In genomic region chr15:25302671-25303294, GRCm38 (mm10) we compare ENCODE assay signal across 12 mouse cellular contexts.
DNase-seq lines count a peak whose midpoint lies in the region; TF ChIP-seq lines count a peak whose summit lies in the region.
"Had no signal": no experiment of that assay in that cellular context is flagged by ENCODE, and none has a peak within 500 bp of the region (broad histone marks: within the 10 kb centered on the region; RNA-seq: fewer than 3 reads in every experiment).

No protein-coding gene starts in this region.

- no peak for TF ChIP-seq CTCF in brain, embryonic 14.5 days (IDR thresholded peaks at IDR 0.05; ENCODE audit: borderline replicate concordance, extremely low read depth, insufficient read depth, insufficient read length)

- H3K27me3 ChIP-seq in myocyte (ENCODE audit: control insufficient read depth, insufficient read depth, insufficient read length) = no peaks in the 10 kb centered on the region
- H3K27me3 ChIP-seq: limb, embryonic 15.5 days had no signal

- TF ChIP-seq POLR2A in brain, embryonic 14.5 days (IDR thresholded peaks at IDR 0.05; ENCODE audit: borderline replicate concordance, extremely low read depth, insufficient read depth, insufficient read length, poor library complexity, severe bottlenecking) = no peak
- no peak for TF ChIP-seq POLR2A in myocyte (IDR thresholded peaks at IDR 0.05; ENCODE audit: insufficient read length, low read depth)

- H3K79me2 ChIP-seq in myocyte (ENCODE audit: control insufficient read depth, insufficient read depth) = no peaks in the 10 kb centered on the region

- peak overlapping the region; percentile 83 for H3K4me2 ChIP-seq in myocyte (ENCODE audit: low read depth)
- H3K4me2 ChIP-seq: limb, embryonic 15.5 days; midbrain, embryonic 11.5 days had no signal

- H3ac ChIP-seq in myocyte (ENCODE audit: control insufficient read depth, insufficient read length) = no peak overlapping the region

- intact Hi-C loops in heart, postnatal 25 days (cut with DNase I) = no loop called here

- H3K4me3 ChIP-seq in myocyte = no peak overlapping the region
- H3K4me3 ChIP-seq: embryonic facial prominence, embryonic 10.5 days; limb, embryonic 15.5 days had no signal

- no peaks in the 10 kb centered on the region for H3K36me3 ChIP-seq in myocyte (ENCODE audit: control insufficient read depth, insufficient read depth)
- H3K36me3 ChIP-seq: embryonic facial prominence, embryonic 10.5 days; limb, embryonic 15.5 days had no signal

- peak; percentile 18 for DNase-seq in heart, adult 8-10 months (ENCODE audit: low spot score)
- DNase-seq in heart, postnatal 25 days (ENCODE audit: low spot score) = no peak
- peak; percentile 20 for DNase-seq in thymus, postnatal 4 days
- DNase-seq in thymus, postnatal 14 days = no peak
- peak; percentile 86 for DNase-seq in brain, embryonic 14.5 days (ENCODE audit: low read depth)
- DNase-seq in urinary bladder, postnatal 10 days (ENCODE audit: low spot score) = no peak
- DNase-seq in kidney, adult 11 months = no peak
- DNase-seq: kidney, postnatal 4 days had no signal

TF ChIP-seq in myocyte, 11 proteins besides CTCF, POLR2A, EP300 and RAD21:
- TF ChIP-seq TCF3 (IDR thresholded peaks at IDR 0.05; ENCODE audit: insufficient read length, low read depth) = no peak
- no peak for TF ChIP-seq MYOD1 (IDR thresholded peaks at IDR 0.05; ENCODE audit: control insufficient read depth in 1 of 3, insufficient read length in 2 of 3, low read depth in 2 of 3)
TF ChIP-seq in myocyte: peak in this region for 0.

Comparison
In these comparisons a context has a peak if more than half of its experiments do, and no peak if none do; other contexts are left out.
1. DNase-seq: peak in heart, adult 8-10 months (single experiment), thymus, postnatal 4 days (single experiment) and brain, embryonic 14.5 days (single experiment); none in heart, postnatal 25 days (single experiment), thymus, postnatal 14 days (single experiment), urinary bladder, postnatal 10 days (single experiment) and kidney, adult 11 months (single experiment).